ENCODE assay signal across 13 mouse cellular contexts in the genomic region with DNA sequence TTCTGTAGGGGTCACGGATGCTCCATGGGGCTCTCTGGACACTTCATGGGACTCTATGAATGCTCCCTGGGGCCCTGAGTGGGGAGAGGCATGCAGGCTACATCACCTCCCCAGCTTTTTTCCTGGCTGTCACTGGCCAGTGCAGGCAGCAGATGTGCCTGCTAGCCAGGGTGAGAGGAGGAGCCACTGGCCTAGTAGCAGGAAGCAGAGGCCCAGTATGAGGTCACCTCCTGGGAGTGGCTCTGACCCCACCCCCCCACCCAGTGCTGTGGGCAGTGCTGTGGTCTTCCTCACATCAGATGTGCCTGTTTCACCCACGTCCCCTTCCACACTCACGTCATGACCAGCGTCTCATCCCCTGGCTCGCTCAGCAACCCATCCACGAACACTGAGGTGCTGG.
DNase-seq lines count a peak whose midpoint lies in the region; ATAC-seq and TF ChIP-seq lines count a peak whose summit lies in the region.
"Had no signal": no experiment of that assay in that cellular context is flagged by ENCODE, and none has a peak within 500 bp of the region (broad histone marks: within the 10 kb centered on the region; RNA-seq: fewer than 3 reads in every experiment).

No protein-coding gene starts in this region.

- no peak overlapping the region for H3K9ac ChIP-seq in lung, embryonic 14.5 days
- no peak overlapping the region for H3K9ac ChIP-seq in hindbrain, embryonic 15.5 days

- H3K4me3 ChIP-seq in heart, embryonic 10.5 days, result no peak overlapping the region
- no peak overlapping the region for H3K4me3 ChIP-seq in lung, embryonic 14.5 days (ENCODE audit: low read depth, low read length)
- H3K4me3 ChIP-seq in hindbrain, embryonic 15.5 days, result no peak overlapping the region

- H3K36me3 ChIP-seq in heart, embryonic 10.5 days, result peaks cover 8% of the 10 kb centered on the region
- no peaks in the 10 kb centered on the region for H3K36me3 ChIP-seq in lung, embryonic 14.5 days (ENCODE audit: insufficient read depth)
- H3K36me3 ChIP-seq in hindbrain, embryonic 15.5 days, result no peaks in the 10 kb centered on the region

- TF ChIP-seq CTCF in lung, embryonic 14.5 days (IDR thresholded peaks at IDR 0.05; ENCODE audit: low read depth), result no peak

- DNase-seq in heart, embryonic 10.5 days (ENCODE audit: low spot score), result no peak
- no peak for DNase-seq in heart, postnatal 36 days
- DNase-seq in lung, embryonic 14.5 days, result peak; percentile 14
- no peak for DNase-seq in lung, adult 18-20 months
- peak; percentile 25 for DNase-seq in retina, postnatal 1 day
- no peak for DNase-seq in adrenal gland, postnatal 14 days
- no peak for DNase-seq in left cerebral cortex, postnatal 4 days
- DNase-seq: cerebellum, adult 2 months; gastrocnemius, postnatal 25 days; kidney, adult 2 months; lung, postnatal 4 days had no signal

- H3K4me2 ChIP-seq in lung, embryonic 14.5 days, result no peak overlapping the region
- H3K4me2 ChIP-seq in hindbrain, embryonic 15.5 days, result no peak overlapping the region

- ATAC-seq in lung, embryonic 14.5 days (ENCODE audit: insufficient read depth), result peak; percentile 10; the same call in 1 of the 2 replicates
- no peak for ATAC-seq in hindbrain, embryonic 15.5 days (ENCODE audit: low FRiP score, low read depth)
- ATAC-seq: CD4-positive, CD25-positive, alpha-beta regulatory T cell, adult 4 months had no signal

- no peaks in the 10 kb centered on the region for H3K27me3 ChIP-seq in heart, embryonic 10.5 days (ENCODE audit: insufficient read depth, poor library complexity, severe bottlenecking)
- no peaks in the 10 kb centered on the region for H3K27me3 ChIP-seq in lung, embryonic 14.5 days (ENCODE audit: insufficient read depth, low read length)
- H3K27me3 ChIP-seq in hindbrain, embryonic 15.5 days, result no peaks in the 10 kb centered on the region

- H3K27ac ChIP-seq in heart, embryonic 10.5 days, result 0 out of 2 replicates have a peak overlapping the region, but pooled peaks have one; percentile 71
- H3K27ac ChIP-seq in lung, embryonic 14.5 days (ENCODE audit: low read depth), result no peak overlapping the region
- peak overlapping the region; percentile 65; the same call in 1 of the 2 replicates for H3K27ac ChIP-seq in hindbrain, embryonic 15.5 days (replicated peaks)

- intact Hi-C loops in heart, postnatal 36 days (cut with DNase I), result loop anchor here (5.0 kb wide), 1 partner anchor 66 kb away; no protein-coding TSS in a partner anchor
- intact Hi-C loops in left cerebral cortex, postnatal 4 days (cut with DNase I), result no loop called here

- WGBS in heart, embryonic 10.5 days, result 84% methylated on average over 6 of the region's 6 CpGs
- WGBS in lung, embryonic 14.5 days, result 78% methylated on average over 6 of the region's 6 CpGs
- WGBS in hindbrain, embryonic 15.5 days, result 92% methylated on average over 6 of the region's 6 CpGs

- peaks cover 32% of the 10 kb centered on the region for H3K4me1 ChIP-seq in heart, embryonic 10.5 days
- peaks cover 16% of the 10 kb centered on the region for H3K4me1 ChIP-seq in lung, embryonic 14.5 days (ENCODE audit: insufficient read depth)
- H3K4me1 ChIP-seq in hindbrain, embryonic 15.5 days (replicated peaks), result peaks cover 26% of the 10 kb centered on the region

- no peaks in the 10 kb centered on the region for H3K9me3 ChIP-seq in heart, embryonic 10.5 days
- H3K9me3 ChIP-seq in lung, embryonic 14.5 days (ENCODE audit: low read depth, low read length), result no peaks in the 10 kb centered on the region
- H3K9me3 ChIP-seq in hindbrain, embryonic 15.5 days, result no peaks in the 10 kb centered on the region

Comparison
In these comparisons a context has a peak if more than half of its experiments do, and no peak if none do; other contexts are left out.
1. DNase-seq: peak in lung, embryonic 14.5 days (single experiment) and retina, postnatal 1 day (single experiment); none in heart, embryonic 10.5 days (single experiment), heart, postnatal 36 days (0 of 2), lung, adult 18-20 months (0 of 2), adrenal gland, postnatal 14 days (single experiment) and left cerebral cortex, postnatal 4 days (single experiment).